Mouse (Mus musculus): ENCODE measurements around the gene Edn2. TPM values are rescaled to one million over a fixed set of nuclear protein-coding genes. Genes with fewer than 3 reads are reported as not detected.

The Edn2 gene
- polyA plus RNA-seq, 1 experiment from 2014 or later = 0.22 TPM

GRCm38 (mm10) chr4:120141810-120142209 lies 19.2 kb upstream of the Edn2 start:
- no peak overlapping the region for H3K27ac ChIP-seq
- H3K4me2 ChIP-seq = no peak overlapping the region
- no peaks in the 10 kb centered on the region for H3K4me1 ChIP-seq
- H3K36me3 ChIP-seq (replicated peaks) = no peaks in the 10 kb centered on the region
- 62% methylated on average over 1 of the region's 1 CpGs for WGBS
- H3K9me3 ChIP-seq = no peaks in the 10 kb centered on the region
- no peaks in the 10 kb centered on the region for H3K27me3 ChIP-seq (replicated peaks)
- no peak overlapping the region for H3K4me3 ChIP-seq
- H3K9ac ChIP-seq = no peak overlapping the region
- no peak for ATAC-seq (replicated peaks)

GRCm38 (mm10) chr4:120142905-120143304 lies 18.1 kb upstream of the Edn2 start:
- H3K4me3 ChIP-seq = no peak overlapping the region
- H3K36me3 ChIP-seq (replicated peaks) = no peaks in the 10 kb centered on the region
- H3K9me3 ChIP-seq = no peaks in the 10 kb centered on the region
- H3K9ac ChIP-seq = no peak overlapping the region
- H3K4me2 ChIP-seq = no peak overlapping the region
- 81% methylated on average over 9 of the region's 9 CpGs for WGBS
- 0 out of 2 replicates have a peak, but pooled peaks have one; percentile 55 for ATAC-seq (replicated peaks)
- H3K27ac ChIP-seq = no peak overlapping the region
- no peaks in the 10 kb centered on the region for H3K4me1 ChIP-seq
- no peaks in the 10 kb centered on the region for H3K27me3 ChIP-seq (replicated peaks)

GRCm38 (mm10) chr4:120144343-120144742 lies 16.7 kb upstream of the Edn2 start:
- H3K4me3 ChIP-seq = no peak overlapping the region
- H3K36me3 ChIP-seq (replicated peaks) = no peaks in the 10 kb centered on the region
- 87% methylated on average over 5 of the region's 5 CpGs for WGBS
- no peaks in the 10 kb centered on the region for H3K9me3 ChIP-seq
- no peak for ATAC-seq (replicated peaks)
- H3K27me3 ChIP-seq (replicated peaks) = no peaks in the 10 kb centered on the region
- H3K4me2 ChIP-seq = no peak overlapping the region
- H3K9ac ChIP-seq = no peak overlapping the region
- no peak overlapping the region for H3K27ac ChIP-seq
- H3K4me1 ChIP-seq = peaks cover 8% of the 10 kb centered on the region; the same call in 1 of the 2 replicates

- 81% methylated on average over 8 of the region's 8 CpGs for WGBS
- Histone ChIP-seq H3K4me1 (peaks cover 8% of the 10 kb centered on the region; the same call in 1 of the 2 replicates), H3K4me2 (no peak overlapping the region), H3K27me3 (replicated peaks) (no peaks in the 10 kb centered on the region), H3K27ac (no peak overlapping the region), H3K9me3 (no peaks in the 10 kb centered on the region), H3K9ac (no peak overlapping the region), H3K4me3 (no peak overlapping the region), H3K36me3 (replicated peaks) (no peaks in the 10 kb centered on the region)
- no peak for ATAC-seq (replicated peaks)
These were observed 15.1 kb upstream of the Edn2 start for GRCm38 (mm10) chr4:120145931-120146330.

DNA sequence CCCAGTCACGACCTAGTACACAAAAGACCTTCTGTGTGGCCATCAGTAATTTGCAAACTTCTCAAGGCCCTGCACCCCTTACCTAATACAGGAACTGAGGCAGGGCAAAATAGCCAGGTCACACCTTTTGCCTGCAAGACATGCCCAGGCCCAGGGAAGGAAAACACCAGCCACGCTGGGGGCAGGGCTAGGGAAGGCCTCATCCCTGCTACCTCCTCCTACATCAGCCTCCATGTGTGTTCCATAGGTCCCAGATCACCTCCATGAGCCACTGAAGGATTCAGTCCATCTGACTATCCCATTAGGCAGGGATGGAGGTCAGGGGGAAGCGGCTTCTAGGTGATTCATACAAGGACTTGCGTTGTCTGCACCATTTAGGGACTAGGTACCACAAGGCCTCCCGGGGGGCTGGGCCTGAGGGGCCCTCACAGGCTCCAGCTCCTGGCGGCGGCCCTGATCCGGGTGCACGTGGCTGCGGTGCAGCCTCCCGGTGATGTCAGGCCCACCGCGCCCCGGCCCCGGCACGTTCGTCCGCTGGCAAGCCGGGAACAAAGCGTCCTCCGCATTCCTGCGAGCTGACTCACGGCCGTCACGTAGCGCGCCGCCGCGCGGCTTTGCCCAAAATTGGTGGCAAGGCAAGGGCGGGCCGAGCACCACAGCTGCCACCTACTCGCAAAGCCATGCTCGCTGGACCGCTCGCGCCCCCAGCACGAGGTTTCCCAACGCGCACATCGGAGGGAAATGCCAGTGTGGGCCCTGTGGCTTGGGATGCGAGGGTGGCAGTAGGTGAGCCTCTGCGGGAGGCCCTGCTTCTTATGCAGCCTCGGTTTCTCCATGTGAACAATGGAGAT lies 12.5 kb upstream of the Edn2 start:
- WGBS = 7% methylated on average over 45 of the region's 45 CpGs
- Histone ChIP-seq H3K36me3 (replicated peaks) (no peaks in the 10 kb centered on the region), H3K4me1 (peaks cover 8% of the 10 kb centered on the region; the same call in 1 of the 2 replicates), H3K4me2 (peak overlapping the region; percentile 50), H3K27ac (0 out of 2 replicates have a peak overlapping the region, but pooled peaks have one; percentile 3), H3K27me3 (replicated peaks) (no peaks in the 10 kb centered on the region), H3K9me3 (no peaks in the 10 kb centered on the region), H3K4me3 (peak overlapping the region; percentile 8; the same call in 1 of the 2 replicates), H3K9ac (peak overlapping the region; percentile 35; the same call in 1 of the 2 replicates)
- ATAC-seq (replicated peaks) = peak; percentile 77

GRCm38 (mm10) chr4:120149142-120149524 lies 11.9 kb upstream of the Edn2 start:
- H3K27ac ChIP-seq = 0 out of 2 replicates have a peak overlapping the region, but pooled peaks have one; percentile 3
- no peaks in the 10 kb centered on the region for H3K27me3 ChIP-seq (replicated peaks)
- H3K4me2 ChIP-seq = peak overlapping the region; percentile 50
- H3K9ac ChIP-seq = peak overlapping the region; percentile 35; the same call in 1 of the 2 replicates
- ATAC-seq (replicated peaks) = 0 out of 2 replicates have a peak, but pooled peaks have one; percentile 35
- H3K36me3 ChIP-seq (replicated peaks) = no peaks in the 10 kb centered on the region
- no peaks in the 10 kb centered on the region for H3K9me3 ChIP-seq
- peaks cover 8% of the 10 kb centered on the region; the same call in 1 of the 2 replicates for H3K4me1 ChIP-seq
- WGBS = 30% methylated on average over 3 of the region's 3 CpGs
- H3K4me3 ChIP-seq = no peak overlapping the region

DNA sequence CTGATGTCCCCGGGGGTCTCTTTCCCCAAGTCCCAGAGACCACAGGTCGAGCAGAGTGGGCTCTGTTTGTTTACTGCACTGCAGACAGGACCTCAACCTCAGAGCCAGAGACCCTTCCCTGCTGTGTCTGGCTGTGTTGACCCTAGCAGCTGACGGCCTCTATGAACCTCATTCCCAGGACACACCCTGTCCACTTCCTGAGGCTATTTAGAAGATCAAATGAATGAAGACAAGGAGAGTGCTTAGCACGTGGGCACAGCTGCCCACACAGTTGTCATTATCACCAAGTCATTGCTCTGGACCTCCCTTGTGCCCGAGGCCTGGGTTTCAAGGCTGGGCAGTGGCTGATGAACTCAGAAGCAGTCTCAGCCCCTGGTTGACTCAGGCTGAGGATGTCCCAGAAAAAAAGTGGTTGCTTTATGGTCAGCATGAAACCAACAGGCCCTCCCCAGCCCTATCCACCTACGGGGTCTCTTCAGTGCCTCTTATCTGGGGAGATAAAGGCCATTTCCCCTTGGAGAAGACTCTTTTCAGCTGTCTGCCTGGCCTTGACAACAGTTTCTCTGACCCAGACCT lies 10.6 kb upstream of the Edn2 start:
- Histone ChIP-seq H3K27ac (no peak overlapping the region), H3K4me1 (peaks cover 8% of the 10 kb centered on the region; the same call in 1 of the 2 replicates), H3K9me3 (no peaks in the 10 kb centered on the region), H3K4me2 (no peak overlapping the region), H3K36me3 (replicated peaks) (no peaks in the 10 kb centered on the region), H3K27me3 (replicated peaks) (no peaks in the 10 kb centered on the region), H3K9ac (no peak overlapping the region), H3K4me3 (no peak overlapping the region)
- WGBS = 76% methylated on average over 6 of the region's 6 CpGs
- no peak for ATAC-seq (replicated peaks)

DNA sequence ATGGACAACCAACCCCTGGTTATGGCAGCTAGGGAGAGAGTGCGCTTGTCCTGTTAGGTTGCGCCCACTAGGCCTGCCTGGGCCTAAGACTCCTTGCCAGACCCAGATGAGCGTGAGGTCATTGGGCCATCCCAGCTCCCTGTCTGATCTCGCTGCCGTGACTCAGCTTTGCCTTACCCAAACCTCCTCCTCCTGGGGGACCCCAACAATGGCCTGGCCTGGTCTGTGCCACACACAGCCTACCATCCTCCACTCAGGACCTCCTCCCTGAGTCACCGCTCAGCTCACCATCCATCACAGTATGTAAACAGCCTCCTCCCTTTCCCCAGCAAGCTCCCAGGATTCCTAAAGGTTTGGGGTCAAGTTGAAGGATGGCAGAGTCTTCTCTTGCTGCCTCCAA lies 9.1 kb upstream of the Edn2 start:
- Histone ChIP-seq H3K27me3 (replicated peaks) (no peaks in the 10 kb centered on the region), H3K4me1 (peaks cover 8% of the 10 kb centered on the region; the same call in 1 of the 2 replicates), H3K4me2 (no peak overlapping the region), H3K36me3 (replicated peaks) (no peaks in the 10 kb centered on the region), H3K27ac (no peak overlapping the region), H3K9me3 (no peaks in the 10 kb centered on the region), H3K4me3 (no peak overlapping the region), H3K9ac (no peak overlapping the region)
- no peak for ATAC-seq (replicated peaks)
- 83% methylated on average over 6 of the region's 6 CpGs for WGBS

- Histone ChIP-seq H3K27ac (no peak overlapping the region), H3K9me3 (no peaks in the 10 kb centered on the region), H3K4me3 (no peak overlapping the region), H3K27me3 (replicated peaks) (no peaks in the 10 kb centered on the region), H3K4me2 (no peak overlapping the region), H3K4me1 (peaks cover 8% of the 10 kb centered on the region; the same call in 1 of the 2 replicates), H3K36me3 (replicated peaks) (no peaks in the 10 kb centered on the region), H3K9ac (no peak overlapping the region)
- 78% methylated on average over 4 of the region's 4 CpGs for WGBS
- no peak for ATAC-seq (replicated peaks)
These were observed 8.4 kb upstream of the Edn2 start for GRCm38 (mm10) chr4:120152648-120153047.

DNA sequence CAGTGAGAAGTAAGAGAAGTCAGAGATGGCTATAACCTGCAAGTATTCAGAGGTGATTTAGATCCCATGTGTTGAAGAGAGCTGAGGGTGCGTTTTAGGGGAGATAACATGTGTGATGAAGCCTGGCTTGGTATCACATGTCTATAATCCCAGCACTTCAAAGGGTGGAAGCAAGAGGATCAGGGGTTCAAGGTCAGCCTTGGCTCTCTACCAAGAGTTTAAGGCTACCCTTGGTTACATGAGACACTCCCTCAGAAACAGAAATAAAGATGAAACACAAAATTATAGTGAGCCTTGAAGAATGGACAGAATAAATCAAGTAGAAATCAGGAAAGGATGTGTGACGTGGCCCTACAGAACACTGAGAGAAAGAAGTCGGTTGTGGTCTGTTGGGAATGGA lies 7.3 kb upstream of the Edn2 start:
- Histone ChIP-seq H3K4me3 (no peak overlapping the region), H3K9ac (no peak overlapping the region), H3K27me3 (replicated peaks) (no peaks in the 10 kb centered on the region), H3K27ac (no peak overlapping the region), H3K4me2 (no peak overlapping the region), H3K36me3 (replicated peaks) (no peaks in the 10 kb centered on the region), H3K4me1 (peaks cover 4% of the 10 kb centered on the region; the same call in 1 of the 2 replicates), H3K9me3 (no peaks in the 10 kb centered on the region)
- ATAC-seq (replicated peaks) = no peak
- 91% methylated on average over 3 of the region's 3 CpGs for WGBS

- no peak for ATAC-seq (replicated peaks)
- WGBS = 36% methylated on average over 5 of the region's 5 CpGs
These were observed 2.2 kb upstream of the Edn2 start for GRCm38 (mm10) chr4:120158714-120159310.

DNA sequence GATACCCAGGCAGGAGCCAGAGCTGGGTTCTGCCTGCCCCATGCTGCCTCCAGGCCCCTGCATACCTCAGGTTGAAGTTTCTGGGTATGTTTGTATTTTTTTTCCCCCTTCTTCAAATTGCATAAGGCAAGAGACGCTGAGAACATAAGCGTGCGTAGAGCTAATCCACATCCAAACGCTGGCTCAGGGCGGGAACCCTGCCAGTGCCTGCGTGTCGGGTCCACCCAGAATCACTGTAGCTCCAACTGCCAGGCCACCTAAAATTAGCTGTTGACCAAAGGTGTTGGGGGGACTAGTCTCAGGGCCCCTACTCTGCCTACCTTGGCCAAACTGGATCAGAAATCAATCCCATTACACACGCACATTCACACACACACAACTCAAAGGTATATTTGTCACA lies 1.6 kb downstream of the Edn2 start:
- H3K4me2 ChIP-seq = no peak overlapping the region
- H3K36me3 ChIP-seq (replicated peaks) = no peaks in the 10 kb centered on the region
- WGBS = 89% methylated on average over 8 of the region's 8 CpGs
- H3K27ac ChIP-seq = no peak overlapping the region
- ATAC-seq (replicated peaks) = no peak
- no peaks in the 10 kb centered on the region for H3K9me3 ChIP-seq
- no peaks in the 10 kb centered on the region for H3K27me3 ChIP-seq (replicated peaks)
- H3K4me3 ChIP-seq = no peak overlapping the region
- H3K4me1 ChIP-seq = peaks cover 5% of the 10 kb centered on the region; the same call in 1 of the 2 replicates
- no peak overlapping the region for H3K9ac ChIP-seq

More at GRCm38 (mm10) chr4:120158714-120159310, 2.2 kb upstream of the Edn2 start:
- Histone ChIP-seq H3K36me3 (replicated peaks) (no peaks in the 10 kb centered on the region), H3K4me3 (no peak overlapping the region), H3K9ac (no peak overlapping the region), H3K9me3 (no peaks in the 10 kb centered on the region), H3K4me2 (no peak overlapping the region), H3K27me3 (replicated peaks) (no peaks in the 10 kb centered on the region), H3K27ac (no peak overlapping the region), H3K4me1 (peaks cover 5% of the 10 kb centered on the region; the same call in 1 of the 2 replicates)
